In the genomic region with DNA sequence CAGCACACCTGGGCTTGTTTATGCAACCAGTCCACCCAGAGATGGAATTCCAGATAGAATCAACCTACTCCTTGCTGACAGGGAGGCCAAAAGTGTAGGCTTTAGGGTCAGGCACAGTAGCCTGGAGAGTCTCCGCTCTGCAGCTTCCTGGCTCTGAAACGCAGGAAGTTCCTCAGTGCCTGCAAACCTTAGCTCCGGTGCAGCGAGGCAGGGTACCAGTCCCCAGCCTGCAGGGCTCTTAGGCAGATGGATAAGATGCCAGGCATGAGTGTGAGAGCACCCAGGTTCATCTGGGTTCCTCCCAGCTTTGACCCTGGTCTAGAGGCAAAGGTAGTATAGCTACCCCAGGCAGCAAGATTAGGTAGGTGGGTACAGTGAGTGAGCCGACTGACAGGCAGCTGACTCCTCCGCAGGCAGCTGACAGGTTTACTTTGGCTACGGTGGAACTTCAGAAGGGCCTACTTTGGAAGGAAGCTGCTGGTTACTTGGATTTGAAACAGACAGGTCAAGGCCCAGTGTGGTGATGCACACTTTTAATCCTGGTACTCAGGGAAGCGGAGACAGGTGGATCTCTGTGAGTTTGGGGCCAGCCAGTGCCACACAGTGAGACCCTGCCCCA, we compare ENCODE assay signal across 23 mouse cellular contexts. TPM values are rescaled to one million over a fixed set of nuclear protein-coding genes. Genes with fewer than 3 reads are reported as not detected.
A peak's percentile ranks its signal among the peaks of the same experiment; 100 is the strongest.
DNase-seq lines count a peak whose midpoint lies in the region; ATAC-seq and TF ChIP-seq lines count a peak whose summit lies in the region.
"Had no signal": no experiment of that assay in that cellular context is flagged by ENCODE, and none has a peak within 500 bp of the region (broad histone marks: within the 10 kb centered on the region; RNA-seq: fewer than 3 reads in every experiment).

No protein-coding gene starts in this region.

- H3K4me2 ChIP-seq in embryonic facial prominence, embryonic 13.5 days, result no peak overlapping the region
- no peak overlapping the region for H3K4me2 ChIP-seq in liver, embryonic 11.5 days
- no peak overlapping the region for H3K4me2 ChIP-seq in liver, embryonic 13.5 days
- H3K4me2 ChIP-seq: heart, embryonic 11.5 days; hindbrain, embryonic 13.5 days; limb, embryonic 15.5 days; lung, embryonic 14.5 days had no signal

- no peak overlapping the region for H3K4me3 ChIP-seq in embryonic facial prominence, embryonic 13.5 days
- no peak overlapping the region for H3K4me3 ChIP-seq in embryonic facial prominence, embryonic 10.5 days
- no peak overlapping the region for H3K4me3 ChIP-seq in liver, adult 2 months (ENCODE audit: insufficient read depth, low read depth, low read length)
- no peak overlapping the region for H3K4me3 ChIP-seq in liver, embryonic 11.5 days (ENCODE audit: low read depth, low read length)
- no peak overlapping the region for H3K4me3 ChIP-seq in liver, embryonic 13.5 days (replicated peaks)
- H3K4me3 ChIP-seq: hindbrain, embryonic 13.5 days; left cerebral cortex, adult 2 months; limb, embryonic 15.5 days; megakaryocyte, embryonic 14.5 days had no signal

- H3K27me3 ChIP-seq in embryonic facial prominence, embryonic 13.5 days, result peaks cover 76% of the 10 kb centered on the region
- peaks cover 79% of the 10 kb centered on the region for H3K27me3 ChIP-seq in embryonic facial prominence, embryonic 10.5 days (replicated peaks; ENCODE audit: low read depth, poor library complexity, severe bottlenecking)
- no peaks in the 10 kb centered on the region for H3K27me3 ChIP-seq in liver, adult 2 months (ENCODE audit: control insufficient read depth, insufficient read depth, low read length)
- H3K27me3 ChIP-seq in liver, embryonic 11.5 days (replicated peaks; ENCODE audit: control insufficient read depth, insufficient read depth, low read length), result no peaks in the 10 kb centered on the region
- peaks cover 14% of the 10 kb centered on the region for H3K27me3 ChIP-seq in liver, embryonic 13.5 days
- H3K27me3 ChIP-seq: megakaryocyte, embryonic 14.5 days had no signal

- H3K4me1 ChIP-seq in embryonic facial prominence, embryonic 13.5 days, result peaks cover 38% of the 10 kb centered on the region
- peaks cover 55% of the 10 kb centered on the region for H3K4me1 ChIP-seq in embryonic facial prominence, embryonic 10.5 days
- peaks cover 53% of the 10 kb centered on the region for H3K4me1 ChIP-seq in liver, adult 2 months (ENCODE audit: control insufficient read depth, insufficient read depth, low read length)
- peaks cover 33% of the 10 kb centered on the region for H3K4me1 ChIP-seq in liver, embryonic 11.5 days (replicated peaks; ENCODE audit: control insufficient read depth, insufficient read depth, low read length)
- peaks cover 68% of the 10 kb centered on the region for H3K4me1 ChIP-seq in liver, embryonic 13.5 days (replicated peaks)

- no peaks in the 10 kb centered on the region for H3K9me3 ChIP-seq in embryonic facial prominence, embryonic 13.5 days
- no peaks in the 10 kb centered on the region for H3K9me3 ChIP-seq in embryonic facial prominence, embryonic 10.5 days
- no peaks in the 10 kb centered on the region for H3K9me3 ChIP-seq in liver, embryonic 11.5 days (ENCODE audit: control insufficient read depth, low read length)
- H3K9me3 ChIP-seq in liver, embryonic 13.5 days (replicated peaks), result no peaks in the 10 kb centered on the region
- H3K9me3 ChIP-seq: hindbrain, embryonic 13.5 days; limb, embryonic 15.5 days; megakaryocyte, embryonic 14.5 days had no signal

- 0 out of 2 replicates have a peak overlapping the region, but pooled peaks have one; percentile 16 for H3K9ac ChIP-seq in embryonic facial prominence, embryonic 13.5 days
- H3K9ac ChIP-seq in liver, adult 2 months (ENCODE audit: low read depth, low read length), result peak overlapping the region; percentile 54
- H3K9ac ChIP-seq in liver, embryonic 11.5 days (ENCODE audit: low read depth, low read length), result no peak overlapping the region
- H3K9ac ChIP-seq in liver, embryonic 13.5 days, result no peak overlapping the region
- H3K9ac ChIP-seq: hindbrain, embryonic 13.5 days; limb, embryonic 15.5 days; lung, embryonic 14.5 days had no signal

- no peak for TF ChIP-seq CTCF in liver, adult 2 months (IDR thresholded peaks at IDR 0.05; ENCODE audit: low read depth, low read length)

- H3K36me3 ChIP-seq in embryonic facial prominence, embryonic 13.5 days, result no peaks in the 10 kb centered on the region
- no peaks in the 10 kb centered on the region for H3K36me3 ChIP-seq in embryonic facial prominence, embryonic 10.5 days (replicated peaks)
- H3K36me3 ChIP-seq in liver, adult 2 months (ENCODE audit: control insufficient read depth, insufficient read depth, low read length), result peaks cover 2% of the 10 kb centered on the region; the same call in 1 of the 2 replicates
- H3K36me3 ChIP-seq in liver, embryonic 11.5 days (ENCODE audit: control insufficient read depth, insufficient read depth, low read length), result no peaks in the 10 kb centered on the region; the same call in 1 of the 2 replicates
- peaks cover 4% of the 10 kb centered on the region; the same call in 1 of the 2 replicates for H3K36me3 ChIP-seq in liver, embryonic 13.5 days
- H3K36me3 ChIP-seq: hindbrain, embryonic 13.5 days; limb, embryonic 15.5 days had no signal

- no peak for TF ChIP-seq POLR2A in liver, adult 2 months (IDR thresholded peaks at IDR 0.05; ENCODE audit: extremely low read depth, insufficient read depth, low read length)

- no peak for ATAC-seq in embryonic facial prominence, embryonic 13.5 days (ENCODE audit: insufficient number of reproducible peaks, insufficient read depth, low FRiP score, low TSS enrichment, low read depth)
- no peak for ATAC-seq in liver, embryonic 11.5 days (replicated peaks; ENCODE audit: low FRiP score)
- ATAC-seq in liver, embryonic 13.5 days (ENCODE audit: low read depth), result no peak

- H3K27ac ChIP-seq in embryonic facial prominence, embryonic 13.5 days, result no peak overlapping the region
- no peak overlapping the region for H3K27ac ChIP-seq in embryonic facial prominence, embryonic 10.5 days (replicated peaks)
- H3K27ac ChIP-seq in liver, adult 2 months (replicated peaks; ENCODE audit: insufficient read depth, low read depth, low read length), result peak overlapping the region; percentile 78
- H3K27ac ChIP-seq in liver, embryonic 11.5 days (ENCODE audit: low read depth, low read length), result no peak overlapping the region
- H3K27ac ChIP-seq in liver, embryonic 13.5 days, result 0 out of 2 replicates have a peak overlapping the region, but pooled peaks have one; percentile 5
- H3K27ac ChIP-seq: hindbrain, embryonic 13.5 days; left cerebral cortex, adult 2 months; limb, embryonic 15.5 days had no signal

- H3K79me2 ChIP-seq in liver, adult 2 months (ENCODE audit: control insufficient read depth, insufficient read depth, low read length), result peaks cover 57% of the 10 kb centered on the region

- no peak for DNase-seq in embryonic facial prominence, embryonic 10.5 days (ENCODE audit: low spot score)
- peak; percentile 47 for DNase-seq in liver, adult 2 months (ENCODE audit: extremely low read depth, low read depth, low spot score)
- DNase-seq in liver, embryonic 11.5 days (ENCODE audit: low spot score), result no peak
- DNase-seq in fat pad, adult 2 months (ENCODE audit: extremely low read depth, low read depth, low spot score), result peak; percentile 65
- DNase-seq in liver, embryonic 13.5 days, result no peak
- DNase-seq in adrenal gland, postnatal 25 days, result no peak
- no peak for DNase-seq in cerebellum, postnatal 4 days (ENCODE audit: low spot score in 2 of 2)
- DNase-seq: adrenal gland, postnatal 36 days; cerebellum, adult 9-10 months; kidney, adult 18-20 months; kidney, postnatal 4 days; layer of hippocampus, adult 9-11 months; lung, embryonic 14.5 days; midbrain, embryonic 14.5 days; thymus, postnatal 14 days had no signal

- 69% methylated on average over 8 of the region's 8 CpGs for WGBS in embryonic facial prominence, embryonic 13.5 days
- WGBS in embryonic facial prominence, embryonic 10.5 days, result 76% methylated on average over 8 of the region's 8 CpGs
- WGBS in liver, adult 2 months, result 24% methylated on average over 8 of the region's 8 CpGs
- WGBS in liver, embryonic 11.5 days, result 75% methylated on average over 8 of the region's 8 CpGs
- 69% methylated on average over 8 of the region's 8 CpGs for WGBS in liver, embryonic 13.5 days (ENCODE audit: insufficient replicate concordance)

RNA-seq across cellular contexts. Expression of a gene that starts 4.6 kb away (rescaled TPM):
- 28.3 and 36.0 TPM in 2 replicates for polyA plus RNA-seq in embryonic facial prominence, embryonic 13.5 days (2015; fragmentation: Nextera tagmentation; extraction: Ambion mirVana)
- 39.2 and 42.5 TPM in 2 replicates for polyA plus RNA-seq in embryonic facial prominence, embryonic 10.5 days (2016; fragmentation: Nextera tagmentation; extraction: Ambion mirVana)
- total RNA-seq in liver, adult 2 months (2014; rRNA removed), result 113 and 117 TPM in 2 replicates
- polyA plus RNA-seq in liver, adult 2 months (2012; rRNA removed), result 130 and 177 TPM in 2 replicates
- 117 and 121 TPM in 2 replicates for polyA plus RNA-seq in liver, embryonic 11.5 days (2014; fragmentation: Nextera tagmentation; extraction: Ambion mirVana)
- 59.8 and 69.9 TPM in 2 replicates for polyA plus RNA-seq in liver, embryonic 13.5 days (2015; fragmentation: Nextera tagmentation; extraction: Ambion mirVana)
- 17.5 and 18.1 TPM in 2 replicates for total RNA-seq in adrenal gland, postnatal 25 days (2021)

RNA-seq across cellular contexts. Expression of a gene that starts 19.5 kb away (rescaled TPM):
- polyA plus RNA-seq in embryonic facial prominence, embryonic 13.5 days (2015; fragmentation: Nextera tagmentation; extraction: Ambion mirVana), result 11.9 and 13.9 TPM in 2 replicates
- 10.1 and 10.3 TPM in 2 replicates for polyA plus RNA-seq in embryonic facial prominence, embryonic 10.5 days (2016; fragmentation: Nextera tagmentation; extraction: Ambion mirVana)
- 5.3 and 8.1 TPM in 2 replicates for total RNA-seq in liver, adult 2 months (2014; rRNA removed)
- polyA plus RNA-seq in liver, adult 2 months (2012; rRNA removed), result 8.7 and 9.1 TPM in 2 replicates
- 10.8 and 13.1 TPM in 2 replicates for polyA plus RNA-seq in liver, embryonic 11.5 days (2014; fragmentation: Nextera tagmentation; extraction: Ambion mirVana)
- polyA plus RNA-seq in liver, embryonic 13.5 days (2015; fragmentation: Nextera tagmentation; extraction: Ambion mirVana), result 5.1 and 6.8 TPM in 2 replicates
- total RNA-seq in adrenal gland, postnatal 25 days (2021), result 19.9 and 22.3 TPM in 2 replicates

RNA-seq across cellular contexts. Expression of a gene that starts 19.9 kb away (rescaled TPM):
- 21.2 and 23.9 TPM in 2 replicates for polyA plus RNA-seq in embryonic facial prominence, embryonic 13.5 days (2015; fragmentation: Nextera tagmentation; extraction: Ambion mirVana)
- polyA plus RNA-seq in embryonic facial prominence, embryonic 10.5 days (2016; fragmentation: Nextera tagmentation; extraction: Ambion mirVana), result 18.2 and 18.4 TPM in 2 replicates
- total RNA-seq in liver, adult 2 months (2014; rRNA removed), result 42.7 and 43.7 TPM in 2 replicates
- polyA plus RNA-seq in liver, adult 2 months (2012; rRNA removed), result 28.7 and 35.2 TPM in 2 replicates
- 17.0 and 20.1 TPM in 2 replicates for polyA plus RNA-seq in liver, embryonic 11.5 days (2014; fragmentation: Nextera tagmentation; extraction: Ambion mirVana)
- polyA plus RNA-seq in liver, embryonic 13.5 days (2015; fragmentation: Nextera tagmentation; extraction: Ambion mirVana), result 11.9 and 13.3 TPM in 2 replicates
- total RNA-seq in adrenal gland, postnatal 25 days (2021), result 37.3 and 38.1 TPM in 2 replicates

RNA-seq across cellular contexts. Expression of a gene that starts 33.9 kb away (rescaled TPM):
- polyA plus RNA-seq in embryonic facial prominence, embryonic 13.5 days (2015; fragmentation: Nextera tagmentation; extraction: Ambion mirVana), result 0.38 and 0.56 TPM in 2 replicates
- 0.19 TPM in 1 of 2 replicates, not detected in the other for polyA plus RNA-seq in embryonic facial prominence, embryonic 10.5 days (2016; fragmentation: Nextera tagmentation; extraction: Ambion mirVana)
- 1.2 and 1.5 TPM in 2 replicates for total RNA-seq in liver, adult 2 months (2014; rRNA removed)
- 0.54 and 1.1 TPM in 2 replicates for polyA plus RNA-seq in liver, adult 2 months (2012; rRNA removed)
- 0.63 and 0.86 TPM in 2 replicates for polyA plus RNA-seq in liver, embryonic 11.5 days (2014; fragmentation: Nextera tagmentation; extraction: Ambion mirVana)
- polyA plus RNA-seq in liver, embryonic 13.5 days (2015; fragmentation: Nextera tagmentation; extraction: Ambion mirVana), result 0.97 TPM in 2 replicates
- 0.55 and 0.62 TPM in 2 replicates for total RNA-seq in adrenal gland, postnatal 25 days (2021)
- total RNA-seq: common myeloid progenitor, adult 5-6 weeks had no signal
- polyA plus RNA-seq: forebrain, embryonic 11.5 days; midbrain, embryonic 14.5 days had no signal

Comparison
In these comparisons a context has a peak if more than half of its experiments do, and no peak if none do; other contexts are left out.
1. H3K27ac ChIP-seq: peak in liver, adult 2 months (single experiment) and liver, embryonic 13.5 days (single experiment); none in embryonic facial prominence, embryonic 13.5 days (single experiment), embryonic facial prominence, embryonic 10.5 days (single experiment) and liver, embryonic 11.5 days (single experiment).
2. H3K9ac ChIP-seq: peak in embryonic facial prominence, embryonic 13.5 days (single experiment) and liver, adult 2 months (single experiment); none in liver, embryonic 11.5 days (single experiment) and liver, embryonic 13.5 days (single experiment).
3. DNase-seq: peak in liver, adult 2 months (single experiment) and fat pad, adult 2 months (single experiment); none in embryonic facial prominence, embryonic 10.5 days (single experiment), liver, embryonic 11.5 days (single experiment), liver, embryonic 13.5 days (single experiment), adrenal gland, postnatal 25 days (single experiment) and cerebellum, postnatal 4 days (0 of 2).